Mouse (Mus musculus) ovary, adult 18-20 months (tissue): Measurements from ENCODE around the gene Dhrs7b.
A peak's percentile ranks its signal among the peaks of the same experiment; 100 is the strongest.
"Not testable (repeated sequence)": the region's sequence is repeated elsewhere in the genome, so short reads cannot be mapped to it uniquely, and the experiment has no call there.

Experiments used
- DNase-seq: peaks from one replicate; pipeline ENCODE4 v3.0.0; 2022; ENCODE audit warnings: low spot score, mixed read lengths

Dhrs7b gene

DNA sequence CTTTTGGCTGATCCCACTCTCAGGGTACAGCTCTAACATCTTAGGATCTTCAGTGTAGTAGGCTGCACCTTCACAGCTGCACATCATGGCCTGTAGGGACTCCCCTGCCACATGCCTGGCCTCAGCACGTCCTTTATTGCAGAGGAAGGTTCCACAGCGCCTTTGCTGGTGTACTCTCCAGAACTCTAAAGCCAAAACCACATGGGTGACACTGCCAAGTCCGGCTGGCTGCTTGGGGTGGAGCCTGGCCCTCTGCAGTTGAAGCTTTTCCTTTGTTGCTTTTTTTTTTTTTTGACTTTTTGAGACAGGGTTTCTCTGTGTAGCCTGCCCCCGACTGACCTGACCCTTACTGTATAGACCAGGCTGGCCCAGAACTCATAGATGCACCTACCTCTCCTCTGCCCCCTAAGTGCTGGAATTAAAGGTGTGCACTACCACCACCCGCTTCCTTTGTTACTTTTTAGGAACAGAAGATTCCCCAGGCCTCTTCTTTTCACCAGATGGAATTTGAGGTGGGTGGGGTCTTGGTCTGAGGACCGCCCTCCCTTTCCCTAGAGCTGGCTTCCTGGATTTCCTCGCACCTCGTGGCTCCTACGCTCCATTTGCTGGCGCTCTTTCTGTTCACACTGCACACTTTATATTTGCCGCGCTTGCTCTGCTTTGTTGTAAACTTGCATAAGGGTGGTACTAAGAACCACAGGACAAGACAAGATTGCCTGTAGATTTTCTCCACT lies 11.2 kb downstream of the Dhrs7b start:
- no peak for DNase-seq

DNA sequence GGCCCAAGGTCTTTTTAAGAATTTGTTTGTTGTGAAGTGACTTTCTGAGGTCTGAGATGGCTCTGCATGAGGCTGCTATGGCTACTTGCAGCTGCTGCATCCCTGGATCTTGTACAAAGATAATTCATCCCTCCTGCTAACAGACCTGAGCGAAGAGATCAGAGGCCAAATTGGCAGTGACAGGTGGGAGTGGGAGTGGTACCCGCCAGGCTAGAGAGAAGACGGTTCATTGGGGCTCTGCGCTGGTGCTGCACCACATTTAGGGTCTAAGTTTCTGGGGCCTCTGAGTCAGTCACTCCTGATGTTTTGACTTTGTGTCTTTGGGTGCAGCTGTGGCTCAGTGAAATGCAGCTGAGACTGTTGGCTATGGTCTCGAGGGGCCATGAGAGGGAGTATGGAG lies 13.0 kb downstream of the Dhrs7b start:
- no peak for DNase-seq

DNA sequence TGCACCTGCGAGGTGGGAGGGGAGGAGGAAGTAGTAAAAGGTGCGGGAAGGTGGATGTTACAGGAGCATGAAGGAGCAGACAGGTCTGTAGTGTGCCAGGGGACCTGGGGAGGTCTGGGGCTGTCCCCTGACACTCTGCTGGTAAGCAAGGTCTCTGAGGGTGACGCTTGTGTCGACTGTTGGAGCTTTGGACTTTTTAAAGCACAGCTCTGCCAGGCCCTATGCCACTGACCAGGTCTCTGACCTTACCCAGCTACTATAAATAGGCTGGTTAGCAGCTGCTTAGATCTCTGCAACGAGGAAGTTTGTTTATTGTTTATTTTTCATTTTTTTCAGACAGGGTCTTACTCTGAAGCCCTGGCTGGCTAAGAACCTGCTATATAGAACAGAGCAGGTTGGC lies 15.0 kb downstream of the Dhrs7b start:
- no peak for DNase-seq

DNA sequence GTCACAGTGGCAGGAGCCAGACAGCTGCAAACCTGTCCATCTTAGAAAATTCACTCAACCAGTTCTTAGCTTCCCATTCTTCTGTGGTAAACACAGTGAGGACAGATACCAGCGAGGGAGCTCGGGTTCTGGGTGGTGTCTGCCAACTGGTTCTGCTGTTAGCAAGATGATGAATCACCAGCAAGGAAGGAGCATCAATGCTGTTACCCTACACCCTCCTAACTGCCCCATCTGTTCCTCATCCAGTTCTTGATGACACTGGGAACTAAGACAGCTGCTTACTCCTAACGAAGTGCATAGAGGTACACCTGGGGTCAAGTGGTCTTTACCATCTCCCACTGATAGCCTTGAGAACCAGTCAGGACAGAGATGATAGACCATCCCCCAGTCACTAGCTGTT lies 26.2 kb downstream of the Dhrs7b start:
- DNase-seq, result no peak

DNA sequence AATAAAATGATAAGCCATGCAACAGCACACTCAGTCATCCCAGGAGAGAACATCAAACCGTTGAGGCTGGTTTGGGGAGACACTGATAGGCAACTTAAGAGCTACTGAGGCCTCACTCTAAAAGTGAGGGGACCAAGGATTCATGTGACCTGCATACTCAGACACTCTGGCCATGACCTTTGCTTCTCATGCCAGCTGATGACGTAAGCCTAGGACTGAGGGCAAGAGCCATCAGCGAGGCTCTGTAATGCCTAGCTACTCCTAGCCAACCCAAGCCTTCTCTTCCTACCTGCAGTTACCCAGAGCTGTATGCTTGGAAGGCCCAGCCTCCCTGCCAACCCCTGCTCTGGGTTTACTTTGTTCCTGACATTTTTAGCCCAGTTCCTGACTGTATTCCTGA lies 31.6 kb downstream of the Dhrs7b start:
- DNase-seq, result no peak

DNA sequence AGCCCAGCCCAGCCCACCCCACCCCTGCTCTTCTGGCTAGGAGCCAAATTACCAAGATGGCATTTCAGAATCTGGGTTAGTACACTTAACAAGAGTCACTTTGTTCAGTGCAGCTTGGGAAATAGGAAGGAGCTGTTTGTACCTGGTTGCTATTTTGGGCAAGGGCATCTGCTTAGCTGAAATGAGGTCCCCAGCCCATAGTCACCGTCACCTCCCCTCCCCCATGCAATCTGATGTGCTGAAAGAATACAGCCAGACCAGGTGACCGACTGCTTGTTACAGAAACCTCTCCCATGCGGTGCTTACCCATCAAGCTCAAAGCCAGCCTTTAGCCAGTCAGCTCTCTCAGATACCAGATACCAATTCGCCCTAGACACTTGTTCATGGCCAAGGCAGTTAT lies 32.8 kb downstream of the Dhrs7b start:
- DNase-seq, result no peak

DNA sequence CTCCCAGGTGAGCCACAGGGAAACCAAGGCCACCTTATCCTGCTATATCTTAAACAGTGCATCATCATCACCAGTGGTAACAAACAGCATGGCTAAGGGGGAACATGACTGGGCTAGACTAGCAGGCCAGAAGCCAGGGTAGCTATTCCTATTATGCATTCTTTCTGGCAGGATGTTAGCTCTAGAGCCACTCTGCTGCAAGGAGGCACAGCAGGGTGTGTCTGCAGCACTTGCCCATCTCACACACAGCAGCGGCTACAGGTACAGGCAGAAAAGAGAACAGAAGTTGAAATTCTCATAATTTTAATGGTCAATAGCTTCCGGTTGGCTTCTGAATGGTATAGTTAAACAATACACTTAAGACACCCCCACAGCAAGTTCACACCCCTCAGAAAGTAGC lies 33.7 kb downstream of the Dhrs7b start:
- no peak for DNase-seq

DNA sequence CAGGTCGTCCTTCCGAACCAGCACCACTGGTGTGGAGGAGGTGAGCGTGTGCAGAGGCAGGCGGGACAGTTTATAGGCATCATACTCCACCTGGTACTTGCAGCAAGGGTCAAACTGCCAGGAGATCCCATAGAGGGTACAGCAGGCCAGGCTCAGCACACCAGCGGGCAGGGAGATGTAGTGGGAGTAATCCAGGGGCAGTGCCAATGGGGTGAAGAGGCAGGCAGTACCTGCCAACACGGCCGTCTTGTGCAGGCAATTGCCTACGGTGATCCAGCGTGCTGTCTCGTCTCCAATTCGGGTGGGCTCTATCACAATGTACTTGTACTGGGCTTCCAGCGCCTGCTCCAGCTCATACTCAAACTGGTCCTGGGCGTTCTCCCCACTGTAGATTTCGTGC lies 34.5 kb downstream of the Dhrs7b start:
- DNase-seq, result no peak

DNA sequence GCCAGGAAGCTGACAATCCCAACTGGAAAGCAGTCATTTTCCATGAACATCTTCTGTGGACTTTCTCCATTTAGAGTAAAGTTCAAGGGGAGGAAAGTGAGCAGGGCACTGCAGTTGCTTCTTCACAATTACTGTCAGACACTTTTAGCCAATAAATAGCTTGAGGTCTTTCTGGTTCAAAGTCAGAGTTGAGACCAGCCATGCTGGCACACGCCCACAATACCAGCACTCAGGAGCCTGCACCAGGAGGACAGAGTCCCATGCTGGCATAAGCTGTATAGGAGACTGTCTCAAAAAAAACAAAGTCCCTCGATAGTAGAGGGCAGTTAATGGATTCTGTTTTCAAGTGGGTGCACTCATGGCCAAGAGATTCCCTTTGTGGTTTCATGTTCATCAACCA lies 35.6 kb downstream of the Dhrs7b start:
- DNase-seq, result no peak

DNA sequence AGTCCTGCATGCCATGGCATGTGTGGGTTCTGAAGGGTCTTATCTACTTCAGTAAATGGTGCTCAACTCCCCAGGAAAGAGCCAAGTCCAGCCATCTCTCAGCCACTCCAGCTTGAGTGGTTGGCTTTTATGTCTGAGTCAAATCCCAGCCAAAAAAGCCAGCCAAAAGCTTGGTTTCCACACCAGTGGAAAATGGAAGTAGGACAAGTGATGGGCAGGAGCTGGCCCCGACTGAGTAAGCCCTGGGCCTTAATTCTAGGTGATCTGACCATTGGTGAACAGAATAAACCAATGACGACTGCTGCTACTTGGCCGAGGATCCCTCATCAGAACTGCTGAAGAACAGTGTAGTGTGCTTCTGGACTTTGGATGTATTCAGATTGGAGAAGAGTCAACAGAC lies 37.0 kb downstream of the Dhrs7b start:
- DNase-seq, result no peak

DNA sequence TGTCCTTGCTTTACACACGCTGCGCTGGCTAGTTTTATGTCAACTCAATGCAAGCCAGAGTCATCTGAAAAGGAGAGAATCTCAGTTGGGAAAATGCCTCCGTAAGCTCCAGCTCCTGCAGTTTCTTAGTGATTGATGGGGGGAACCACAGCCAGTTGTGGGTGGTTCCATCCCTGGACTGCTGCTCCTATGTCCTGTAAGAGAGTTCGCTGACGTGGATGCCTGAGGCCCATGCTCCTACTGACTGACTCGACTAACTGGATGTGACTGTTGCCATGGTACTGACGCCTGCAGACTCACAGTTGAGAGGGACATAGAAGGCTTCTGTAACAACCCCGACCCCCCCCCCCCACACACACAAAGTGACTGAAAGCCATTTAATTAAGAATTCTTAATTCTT lies 37.5 kb downstream of the Dhrs7b start:
- no peak for DNase-seq

DNA sequence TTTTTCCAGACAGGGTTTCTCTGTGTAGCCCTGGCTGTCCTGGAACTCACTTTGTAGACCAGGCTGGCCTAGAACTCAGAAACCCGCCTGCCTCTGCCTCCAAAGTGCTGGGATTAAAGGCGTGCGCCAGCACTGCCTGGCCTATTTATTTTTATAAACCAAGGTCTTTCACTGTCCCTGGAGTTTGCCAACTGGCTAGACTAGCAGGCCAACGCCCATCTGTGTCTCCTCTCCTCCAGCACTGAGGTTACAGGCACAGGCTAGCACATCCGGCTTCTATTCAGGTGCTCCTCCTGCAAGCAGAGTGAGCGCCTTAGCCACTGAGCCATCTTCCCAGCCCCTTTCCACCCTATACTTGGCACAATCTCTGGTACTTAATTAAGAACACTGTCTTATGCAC lies 39.0 kb downstream of the Dhrs7b start:
- DNase-seq, result not testable (repeated sequence)

DNA sequence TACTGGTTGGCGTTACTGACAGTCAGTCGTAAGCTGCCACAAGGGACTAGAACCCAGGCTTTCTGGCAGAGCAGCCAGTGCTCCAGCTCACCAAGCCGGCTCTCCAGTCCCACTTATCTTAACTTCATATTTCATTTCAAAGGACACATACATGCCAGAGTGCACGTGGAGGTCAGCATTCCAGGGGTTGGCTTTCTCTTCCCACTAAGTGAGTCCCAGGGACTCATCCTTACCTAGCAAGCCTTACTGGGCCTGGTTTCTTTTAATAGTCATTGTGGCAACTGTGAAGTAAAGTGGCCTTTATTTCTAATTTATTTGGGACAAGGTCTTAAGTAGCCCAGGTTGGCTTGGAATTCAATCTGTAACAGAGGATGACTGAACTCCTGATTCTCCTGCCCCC lies 41.0 kb downstream of the Dhrs7b start:
- no peak for DNase-seq

DNA sequence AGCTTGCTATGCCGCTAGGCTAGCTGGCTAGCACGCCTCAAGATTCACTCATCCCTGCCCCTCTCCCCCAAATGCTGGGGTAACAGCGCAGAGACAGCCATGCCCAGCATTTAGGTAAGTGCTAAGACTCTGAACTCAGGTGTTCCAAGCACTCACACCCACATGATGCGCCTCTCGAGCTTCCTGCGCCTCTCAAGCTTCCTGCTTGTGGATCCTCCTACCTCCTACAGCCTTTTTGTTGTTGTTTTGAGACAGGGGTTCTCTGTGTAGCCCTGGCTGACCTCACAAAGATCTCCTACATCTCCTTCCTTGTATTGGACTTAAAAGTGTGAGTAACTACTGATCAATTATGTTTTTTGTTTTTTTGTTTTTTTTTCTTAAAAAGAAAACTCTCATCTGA lies 42.7 kb downstream of the Dhrs7b start:
- no peak for DNase-seq

DNA sequence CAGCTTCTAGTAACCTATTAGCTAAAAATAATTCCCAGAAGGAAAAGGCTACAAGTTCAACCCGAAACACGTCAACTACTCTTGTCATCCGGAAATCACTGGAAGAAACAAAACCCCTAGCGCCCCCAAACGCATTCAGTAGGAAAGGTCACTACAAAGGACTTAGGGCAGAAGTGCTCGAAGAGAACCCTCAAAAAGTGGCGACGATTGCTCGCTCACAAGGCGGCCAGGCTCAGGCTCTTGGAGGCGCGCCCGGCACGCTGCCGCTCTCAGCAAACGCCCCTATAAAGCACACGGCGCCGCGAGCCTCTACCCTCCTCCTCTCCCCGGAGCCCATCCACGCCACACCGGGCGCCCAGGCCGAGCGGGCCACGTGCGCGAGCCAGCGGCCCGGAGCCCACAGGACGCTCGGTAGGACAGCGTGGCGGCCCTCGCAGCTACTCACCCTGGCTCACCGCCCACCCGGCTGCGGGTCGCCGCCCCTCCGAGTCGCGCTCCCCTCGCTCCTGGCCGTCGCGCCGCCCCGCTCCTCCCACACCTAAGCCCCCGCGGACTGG lies 47.7 kb downstream of the Dhrs7b start:
- DNase-seq, result peak; percentile 31

DNA sequence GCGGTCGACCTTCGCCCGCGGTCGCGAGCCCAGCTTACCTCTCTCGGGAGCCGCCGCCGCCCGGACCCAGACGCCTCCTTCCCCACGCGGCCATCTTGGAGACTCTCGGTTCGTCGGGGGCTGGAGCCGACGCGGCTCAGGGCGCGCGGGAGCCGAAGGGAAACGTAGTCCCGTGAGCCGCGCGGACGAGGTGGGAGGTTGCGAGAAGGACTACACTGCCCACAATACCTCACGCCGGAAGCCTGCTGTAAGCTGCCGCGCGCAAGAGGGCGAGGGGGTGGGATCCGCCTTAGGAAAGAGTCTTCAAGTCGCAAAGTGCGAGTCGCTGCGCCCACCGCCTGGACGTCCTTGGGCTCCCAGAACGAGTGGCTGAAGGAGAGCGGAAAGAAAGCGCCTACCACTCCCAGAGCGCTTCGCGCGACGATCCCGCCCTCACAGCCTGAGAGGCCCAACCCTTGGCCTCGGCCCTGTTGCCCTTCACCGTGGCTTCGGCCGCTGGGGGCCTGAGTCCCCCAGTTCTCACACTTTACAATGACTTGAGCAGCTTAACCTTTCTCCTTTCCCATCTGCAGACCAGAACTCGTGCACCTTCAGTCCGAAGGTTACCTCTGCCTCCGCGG lies 48.4 kb downstream of the Dhrs7b start, which contains the start of gene Tmem11:
Tmem11 (minus strand) TSS at position 598 of the 620 bp plus-strand sequence.
- peak; percentile 97 for DNase-seq

DNA sequence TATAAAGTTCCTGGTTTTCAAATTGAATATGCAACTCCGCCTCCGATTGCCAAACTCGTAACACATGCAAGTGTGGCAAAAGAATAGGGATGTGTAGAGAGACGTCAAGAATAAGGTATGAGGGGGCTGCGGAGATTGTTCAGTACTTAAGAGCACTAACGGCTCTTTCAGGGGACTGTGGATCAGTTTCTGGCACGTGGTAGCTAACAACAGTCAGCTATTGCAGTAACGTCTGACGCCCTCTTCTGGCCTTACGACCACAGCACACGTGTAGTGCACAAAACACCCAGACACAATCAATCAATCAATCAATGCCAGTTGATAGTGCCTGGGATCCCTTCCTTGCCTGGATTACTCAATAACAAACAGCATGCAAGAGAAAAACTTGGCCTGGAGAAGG lies 49.0 kb downstream of the Dhrs7b start:
- DNase-seq, result no peak

DNA sequence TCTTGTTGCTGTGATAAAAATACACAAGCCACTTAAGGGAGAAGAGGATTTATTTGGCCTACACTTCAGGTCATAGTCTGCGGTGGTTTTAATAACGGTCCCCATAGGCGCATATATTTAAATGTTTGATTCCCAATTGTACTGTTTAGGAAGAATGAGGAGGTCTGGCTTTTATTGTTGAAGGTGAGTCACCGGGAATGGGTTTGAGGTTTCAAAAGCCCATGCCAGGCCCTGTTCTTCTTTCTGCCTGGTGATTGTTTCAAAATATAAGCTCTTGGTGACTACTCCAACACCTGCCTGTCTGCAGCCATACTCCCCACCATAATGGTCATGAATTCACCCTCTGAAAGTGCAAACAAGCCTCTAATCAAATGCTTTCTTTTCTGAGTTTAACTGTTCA lies 50.1 kb downstream of the Dhrs7b start:
- DNase-seq, result no peak

DNA sequence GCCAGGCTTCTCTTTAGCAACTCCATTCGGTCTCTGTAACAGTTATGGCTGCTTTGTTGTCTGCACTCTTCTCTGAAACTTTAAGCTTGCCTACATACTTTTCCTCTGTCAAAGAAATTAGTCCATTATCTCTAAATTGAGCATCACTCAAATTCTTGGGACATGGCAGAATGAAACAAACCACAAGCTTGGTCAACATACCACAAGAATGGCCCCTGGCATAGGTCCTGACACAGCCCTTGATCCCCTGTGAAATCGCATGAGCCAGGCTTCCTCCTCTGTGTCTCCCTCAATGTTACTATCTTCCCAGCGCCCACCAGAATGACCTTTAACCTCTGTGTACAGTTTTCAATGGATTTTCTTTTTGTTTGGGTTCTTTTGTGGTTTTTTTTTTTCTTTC lies 52.0 kb downstream of the Dhrs7b start:
- DNase-seq, result no peak

DNA sequence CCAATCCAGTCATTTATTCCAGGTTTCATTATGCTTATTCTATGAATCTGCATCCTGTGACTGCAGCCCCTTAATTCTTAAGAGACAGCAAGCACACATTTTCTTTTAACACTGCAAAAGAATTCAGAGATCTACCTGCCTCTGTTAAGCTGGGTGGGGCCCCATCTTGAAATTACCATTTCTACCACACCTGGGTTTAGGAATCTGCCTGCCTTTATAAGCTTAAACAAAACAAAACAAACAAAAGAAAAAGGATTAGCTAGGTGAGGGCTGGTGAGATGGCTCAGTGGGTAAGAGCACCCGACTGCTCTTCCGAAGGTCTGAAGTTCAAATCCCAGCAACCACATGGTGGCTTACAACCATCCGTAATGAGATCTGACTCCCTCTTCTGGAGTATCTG lies 56.6 kb downstream of the Dhrs7b start:
- DNase-seq, result not testable (repeated sequence)

DNA sequence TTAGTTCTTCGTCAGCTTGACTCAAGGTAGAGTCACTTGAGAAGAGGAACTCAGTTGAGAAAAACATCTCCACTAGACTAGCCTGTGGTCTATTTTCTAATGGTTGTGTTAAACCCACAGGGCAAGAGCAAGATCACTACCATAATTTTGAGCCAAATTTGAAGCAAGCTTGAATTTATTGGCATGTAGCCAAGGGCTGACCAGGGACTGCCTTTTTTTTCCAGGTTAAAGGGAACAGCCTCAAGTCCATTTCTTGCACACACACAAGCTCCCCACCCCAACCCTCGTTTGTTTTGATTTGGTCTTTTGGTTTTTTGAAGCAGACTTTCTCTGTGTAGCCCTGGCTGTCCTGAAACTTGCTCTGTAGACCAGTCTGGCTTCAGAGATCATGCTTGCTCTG lies 59.4 kb downstream of the Dhrs7b start:
- no peak for DNase-seq

DNA sequence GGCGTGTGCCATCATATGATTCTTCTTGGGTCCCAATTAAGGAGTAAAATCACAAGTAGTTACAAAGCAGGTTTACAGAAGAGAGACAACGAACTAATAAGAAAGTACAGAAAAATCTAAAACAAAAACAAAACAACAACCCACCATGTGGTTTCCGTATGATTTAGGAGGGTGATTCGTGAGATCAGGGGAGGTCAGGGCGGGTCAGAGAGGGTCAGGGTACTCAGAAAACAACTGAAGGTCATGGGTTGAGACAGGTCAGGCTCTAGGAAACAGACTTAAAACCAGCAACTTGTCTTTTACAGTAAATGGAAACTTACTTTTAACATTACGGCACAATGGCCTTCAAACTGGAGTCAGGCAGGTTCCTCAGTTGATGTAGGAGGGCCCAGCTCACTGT lies 59.9 kb downstream of the Dhrs7b start:
- no peak for DNase-seq

DNA sequence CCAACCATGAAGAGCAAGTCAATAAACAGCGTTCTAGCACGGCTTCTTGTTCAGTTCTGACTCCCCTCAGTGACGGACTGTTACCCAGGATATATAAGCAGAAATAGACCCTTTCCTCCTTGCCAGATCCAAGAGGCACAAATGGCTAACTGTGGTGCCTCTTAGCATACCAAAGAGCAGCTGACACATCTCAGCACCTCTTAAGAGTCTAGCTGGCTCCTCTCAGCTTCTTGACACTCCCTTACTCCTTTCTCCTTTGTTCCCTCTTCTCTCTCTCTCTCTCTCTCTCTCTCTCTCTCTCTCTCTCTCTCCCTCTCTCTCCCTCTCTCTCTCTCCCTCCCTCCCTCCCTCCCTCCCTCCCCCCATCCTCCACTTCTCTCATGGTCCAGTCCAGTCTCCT lies 60.3 kb downstream of the Dhrs7b start:
- DNase-seq, result no peak

DNA sequence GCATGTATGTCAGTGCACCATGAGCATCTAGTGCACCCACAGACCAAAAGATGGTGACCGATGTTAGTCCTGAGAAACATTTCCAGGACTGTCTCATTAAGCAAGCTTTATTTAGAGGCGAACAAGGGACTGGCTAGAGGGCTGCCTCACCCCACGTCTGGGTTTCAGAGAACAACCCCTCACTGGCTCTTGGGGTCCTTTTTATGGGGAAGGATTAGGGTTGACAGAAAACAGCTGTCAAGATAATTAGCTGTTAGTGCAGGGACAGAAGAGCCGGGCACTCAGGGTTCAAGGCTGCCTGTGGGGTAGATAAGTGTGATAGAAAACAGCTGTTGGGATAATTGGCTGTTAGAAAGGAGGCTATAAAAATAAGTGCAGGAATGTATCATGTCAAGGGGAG lies 65.5 kb downstream of the Dhrs7b start:
- no peak for DNase-seq
